Mouse (Mus musculus): ENCODE results near the gene Sult4a1.
"Not testable (repeated sequence)": the region's sequence is repeated elsewhere in the genome, so short reads cannot be mapped to it uniquely, and the experiment has no call there.

Sult4a1 gene

GRCm38 (mm10) chr15:84105105-84105923 is at the start of gene Sult4a1:
Gene Sult4a1 (minus strand): TSS chr15:84105754.
- DNase-seq = peak; percentile 72 to 90

GRCm38 (mm10) chr15:84140929-84141328 is 35.4 kb upstream of the Sult4a1 start:
- no peak for DNase-seq

- DNase-seq = no peak
These were observed 34.6 kb upstream of the Sult4a1 start for GRCm38 (mm10) chr15:84140109-84140508.

GRCm38 (mm10) chr15:84139592-84140005 is 34.0 kb upstream of the Sult4a1 start:
- DNase-seq = no peak

GRCm38 (mm10) chr15:84136473-84137415 is 31.2 kb upstream of the Sult4a1 start:
- no peak for DNase-seq

- DNase-seq = no peak
These were observed 29.9 kb upstream of the Sult4a1 start for GRCm38 (mm10) chr15:84135472-84135871.

- DNase-seq = no peak
These were observed 27.9 kb upstream of the Sult4a1 start for GRCm38 (mm10) chr15:84133440-84133839.

- peak; percentile 29 to 46 for DNase-seq
These were observed 26.4 kb upstream of the Sult4a1 start for GRCm38 (mm10) chr15:84131971-84132370.

GRCm38 (mm10) chr15:84131096-84131786 is 25.7 kb upstream of the Sult4a1 start:
- peak; percentile 66 to 77 for DNase-seq

GRCm38 (mm10) chr15:84126871-84127270 is 21.3 kb upstream of the Sult4a1 start:
- DNase-seq = no peak

- no peak for DNase-seq
These were observed 20.9 kb upstream of the Sult4a1 start for GRCm38 (mm10) chr15:84126447-84126846.

- no peak for DNase-seq
These were observed 18.5 kb upstream of the Sult4a1 start for GRCm38 (mm10) chr15:84124086-84124485.

- DNase-seq = no peak
These were observed 17.5 kb upstream of the Sult4a1 start, which contains the start of gene Pnpla5 for GRCm38 (mm10) chr15:84123075-84123474. Gene Pnpla5 (minus strand): TSS chr15:84123175.

- no peak for DNase-seq
These were observed 15.5 kb upstream of the Sult4a1 start for GRCm38 (mm10) chr15:84121036-84121435.

GRCm38 (mm10) chr15:84120612-84121011 is 15.1 kb upstream of the Sult4a1 start:
- DNase-seq = peak; percentile 41 to 49

- no peak for DNase-seq
These were observed 10.9 kb upstream of the Sult4a1 start for GRCm38 (mm10) chr15:84116466-84116865.

- peak in 1 of 2 experiments; percentile 27 for DNase-seq
These were observed 10.2 kb upstream of the Sult4a1 start for GRCm38 (mm10) chr15:84115727-84116126.

- no peak for DNase-seq
These were observed 8.3 kb upstream of the Sult4a1 start for GRCm38 (mm10) chr15:84113873-84114272.

GRCm38 (mm10) chr15:84108899-84109298 is 3.3 kb upstream of the Sult4a1 start:
- no peak for DNase-seq

- peak in 1 of 2 experiments; percentile 31 for DNase-seq
These were observed 458 bp upstream of the Sult4a1 start for GRCm38 (mm10) chr15:84105924-84106500.

- DNase-seq = peak; percentile 34 to 55
These were observed 928 bp downstream of the Sult4a1 start for GRCm38 (mm10) chr15:84104626-84105025.

GRCm38 (mm10) chr15:84097536-84097935 is 8.0 kb downstream of the Sult4a1 start:
- not testable (repeated sequence) for DNase-seq
